Mouse (Mus musculus) kidney, adult 2 months (tissue): Measurements from ENCODE around the gene Cox20.

ENCODE experiments used
- CTCF ChIP-seq: fragments of 200-500 bp; conservative IDR thresholded peaks from 2 replicates; pipeline ENCODE4 v1.5.1; 2011; ENCODE audit warnings: low read depth, mild to moderate bottlenecking, control low read depth, low read length, moderate library complexity, mixed read lengths; ENCODE audit not compliant: insufficient read depth, insufficient read length
- POLR2A ChIP-seq: fragments of 200-500 bp; IDR thresholded peaks from one replicate; pipeline ENCODE4 v1.6.1; 2011; ENCODE audit warnings: low read depth, low read length, control low read depth

DNA sequence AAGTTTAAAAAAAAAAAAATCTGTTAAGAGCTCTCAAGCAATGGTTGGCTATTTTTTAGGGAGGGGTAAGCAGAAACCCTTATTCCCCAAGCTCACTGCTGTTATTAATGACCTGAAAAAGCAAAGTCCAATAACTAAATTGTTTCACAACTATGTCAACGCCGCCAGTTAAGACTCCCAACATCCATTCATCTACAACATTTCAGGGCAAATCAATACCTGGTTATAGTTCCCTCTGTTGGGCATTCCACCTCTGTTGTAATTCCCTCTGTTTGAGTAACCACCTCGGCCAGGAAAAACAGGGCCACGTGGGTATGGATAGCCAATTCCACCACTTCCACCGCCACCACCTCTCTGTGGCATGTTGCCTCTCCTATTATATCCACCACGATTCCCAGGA, 11.0 kb downstream of the Cox20 start:
- TF ChIP-seq CTCF (no peak), POLR2A (no peak)
